In genomic region chr11:42419791-42420633, GRCm38 (mm10) we compare ENCODE assay signal across 9 mouse cellular contexts. TPM values are rescaled to one million over a fixed set of nuclear protein-coding genes. Genes with fewer than 3 reads are reported as not detected.
A peak's percentile ranks its signal among the peaks of the same experiment; 100 is the strongest.
DNase-seq lines count a peak whose midpoint lies in the region; ATAC-seq lines count a peak whose summit lies in the region.
"Had no signal": no experiment of that assay in that cellular context is flagged by ENCODE, and none has a peak within 500 bp of the region (broad histone marks: within the 10 kb centered on the region; RNA-seq: fewer than 3 reads in every experiment).

No protein-coding gene starts in this region.

- peak; percentile 81 for ATAC-seq in forebrain, embryonic 11.5 days (replicated peaks; ENCODE audit: low FRiP score)
- ATAC-seq in intestine, embryonic 16.5 days = peak; percentile 64
- no peak for ATAC-seq in liver, embryonic 16.5 days (ENCODE audit: low read depth)
- ATAC-seq in stomach, embryonic 15.5 days (ENCODE audit: insufficient read depth, low FRiP score, low read depth) = peak; percentile 45; the same call in 1 of the 2 replicates

- peak; percentile 14 for DNase-seq in adrenal gland, postnatal 14 days
- DNase-seq in adrenal gland, adult 8-10 months = no peak
- peak; percentile 85 for DNase-seq in brain, adult 2 months (ENCODE audit: low read depth, low spot score)
- peak; percentile 77 for DNase-seq in forebrain, embryonic 11.5 days (ENCODE audit: low spot score)
- no peak for DNase-seq in adipocyte (ENCODE audit: low spot score)

- H3K27me3 ChIP-seq in forebrain, embryonic 11.5 days (ENCODE audit: control insufficient read depth, insufficient read depth, low read length) = no peaks in the 10 kb centered on the region
- peaks cover 4% of the 10 kb centered on the region; the same call in 1 of the 2 replicates for H3K27me3 ChIP-seq in intestine, embryonic 16.5 days (replicated peaks; ENCODE audit: control insufficient read depth, insufficient read depth, low read length)
- H3K27me3 ChIP-seq in liver, embryonic 16.5 days (ENCODE audit: control insufficient read depth, insufficient read depth, low read depth, low read length) = no peaks in the 10 kb centered on the region; the same call in 1 of the 2 replicates
- H3K27me3 ChIP-seq in stomach, embryonic 15.5 days (replicated peaks) = no peaks in the 10 kb centered on the region

- no peaks in the 10 kb centered on the region for H3K9me3 ChIP-seq in forebrain, embryonic 11.5 days (ENCODE audit: control insufficient read depth, low read length)
- no peaks in the 10 kb centered on the region for H3K9me3 ChIP-seq in intestine, embryonic 16.5 days (ENCODE audit: control insufficient read depth, low read length)
- no peaks in the 10 kb centered on the region for H3K9me3 ChIP-seq in liver, embryonic 16.5 days (replicated peaks; ENCODE audit: control insufficient read depth, low read length)
- no peaks in the 10 kb centered on the region for H3K9me3 ChIP-seq in stomach, embryonic 15.5 days

- no peak overlapping the region for H3K27ac ChIP-seq in forebrain, embryonic 11.5 days (ENCODE audit: low read depth, low read length)
- no peak overlapping the region for H3K27ac ChIP-seq in intestine, embryonic 16.5 days (ENCODE audit: low read length)
- no peak overlapping the region for H3K27ac ChIP-seq in liver, embryonic 16.5 days (ENCODE audit: low read length)
- no peak overlapping the region for H3K27ac ChIP-seq in stomach, embryonic 15.5 days

- peak overlapping the region; percentile 42 for H3K4me3 ChIP-seq in forebrain, embryonic 11.5 days (ENCODE audit: low read depth, low read length)
- peak overlapping the region; percentile 51 for H3K4me3 ChIP-seq in intestine, embryonic 16.5 days (ENCODE audit: low read length)
- H3K4me3 ChIP-seq in liver, embryonic 16.5 days (ENCODE audit: low read depth, low read length) = no peak overlapping the region; the same call in 1 of the 2 replicates
- peak overlapping the region; percentile 50 for H3K4me3 ChIP-seq in stomach, embryonic 15.5 days (replicated peaks)

- no peaks in the 10 kb centered on the region for H3K4me1 ChIP-seq in forebrain, embryonic 11.5 days (replicated peaks; ENCODE audit: control insufficient read depth, insufficient read depth, low read length)
- 0 out of 2 replicates have a peak, but pooled peaks cover 2% of the 10 kb centered on the region for H3K4me1 ChIP-seq in intestine, embryonic 16.5 days (ENCODE audit: control insufficient read depth, insufficient read depth, low read length)
- no peaks in the 10 kb centered on the region for H3K4me1 ChIP-seq in liver, embryonic 16.5 days (ENCODE audit: control insufficient read depth, low read depth, low read length)
- 0 out of 2 replicates have a peak, but pooled peaks cover 3% of the 10 kb centered on the region for H3K4me1 ChIP-seq in stomach, embryonic 15.5 days

- H3K9ac ChIP-seq in forebrain, embryonic 11.5 days (ENCODE audit: low read length) = peak overlapping the region; percentile 66
- H3K9ac ChIP-seq in intestine, embryonic 16.5 days (ENCODE audit: low read depth, low read length) = peak overlapping the region; percentile 45; the same call in 1 of the 2 replicates
- H3K9ac ChIP-seq in liver, embryonic 16.5 days (ENCODE audit: low read depth, low read length) = no peak overlapping the region
- H3K9ac ChIP-seq in stomach, embryonic 15.5 days = peak overlapping the region; percentile 19; the same call in 1 of the 2 replicates

- peak overlapping the region; percentile 84 for H3K4me2 ChIP-seq in forebrain, embryonic 11.5 days (ENCODE audit: low read depth, low read length, severe bottlenecking)
- peak overlapping the region; percentile 83 for H3K4me2 ChIP-seq in intestine, embryonic 16.5 days (ENCODE audit: low read depth, low read length)
- peak overlapping the region; percentile 36 for H3K4me2 ChIP-seq in liver, embryonic 16.5 days (ENCODE audit: low read depth, low read length)
- H3K4me2 ChIP-seq in stomach, embryonic 15.5 days = peak overlapping the region; percentile 89

- H3K36me3 ChIP-seq in forebrain, embryonic 11.5 days (ENCODE audit: control insufficient read depth, insufficient read depth, low read length) = no peaks in the 10 kb centered on the region
- no peaks in the 10 kb centered on the region for H3K36me3 ChIP-seq in intestine, embryonic 16.5 days (ENCODE audit: control insufficient read depth, insufficient read depth, low read length)
- H3K36me3 ChIP-seq in liver, embryonic 16.5 days (ENCODE audit: control insufficient read depth, insufficient read depth) = no peaks in the 10 kb centered on the region
- no peaks in the 10 kb centered on the region for H3K36me3 ChIP-seq in stomach, embryonic 15.5 days

- WGBS in forebrain, embryonic 11.5 days = under 1% methylated on average over 22 of the region's 40 CpGs
- under 1% methylated on average over 24 of the region's 40 CpGs for WGBS in intestine, embryonic 16.5 days
- WGBS in liver, embryonic 16.5 days (ENCODE audit: insufficient replicate concordance) = 1% methylated on average over 23 of the region's 40 CpGs
- WGBS in stomach, embryonic 15.5 days = under 1% methylated on average over 39 of the region's 40 CpGs

RNA-seq across cellular contexts. Expression of gene Gabrb2, which starts 0.5 kb away (rescaled TPM):
- 1.0 and 1.1 TPM in 2 replicates for total RNA-seq in adrenal gland, postnatal 14 days (2021)
- total RNA-seq in adrenal gland, adult 8-10 months (2022) = under 1 TPM in 2 of 4 experiments, not detected in 2; 0.08 to 0.18 TPM
- 5.6 and 6.7 TPM in 2 replicates for polyA plus RNA-seq in forebrain, embryonic 11.5 days (2014; fragmentation: Nextera tagmentation; extraction: Ambion mirVana)
- polyA plus RNA-seq in intestine, embryonic 16.5 days (2015; fragmentation: Nextera tagmentation; extraction: Ambion mirVana) = 0.93 TPM in 2 replicates
- polyA plus RNA-seq in liver, embryonic 16.5 days (2015; fragmentation: Nextera tagmentation; extraction: Ambion mirVana) = 0.04 TPM in 1 of 2 replicates, not detected in the other
- polyA plus RNA-seq in stomach, embryonic 15.5 days (2015; fragmentation: Nextera tagmentation; extraction: Ambion mirVana) = 2.3 and 2.5 TPM in 2 replicates
- total RNA-seq: hematopoietic stem cell, adult 5-6 weeks had no signal

Comparison
In these comparisons a context has a peak if more than half of its experiments do, and no peak if none do; other contexts are left out.
1. DNase-seq: peak in adrenal gland, postnatal 14 days (single experiment), brain, adult 2 months (single experiment) and forebrain, embryonic 11.5 days (single experiment); none in adrenal gland, adult 8-10 months (single experiment) and adipocyte (single experiment).
2. H3K4me2 ChIP-seq: peak in every context shown above with its lines; median percentile 89 in stomach, embryonic 15.5 days; 84 in forebrain, embryonic 11.5 days; 83 in intestine, embryonic 16.5 days; 36 in liver, embryonic 16.5 days.